Mouse (Mus musculus) lung, postnatal 0 days (tissue): Measurements from ENCODE around the gene Itga3.

ENCODE experiments used
- CTCF ChIP-seq: IDR thresholded peaks from 2 replicates; pipeline ENCODE4 v1.5.1; 2016; ENCODE audit warnings: antibody characterized with exemption, mild to moderate bottlenecking
- EP300 ChIP-seq: IDR thresholded peaks from 2 replicates; pipeline ENCODE4 v1.6.1; 2016; ENCODE audit warnings: antibody characterized with exemption, mild to moderate bottlenecking, control low read depth

DNA sequence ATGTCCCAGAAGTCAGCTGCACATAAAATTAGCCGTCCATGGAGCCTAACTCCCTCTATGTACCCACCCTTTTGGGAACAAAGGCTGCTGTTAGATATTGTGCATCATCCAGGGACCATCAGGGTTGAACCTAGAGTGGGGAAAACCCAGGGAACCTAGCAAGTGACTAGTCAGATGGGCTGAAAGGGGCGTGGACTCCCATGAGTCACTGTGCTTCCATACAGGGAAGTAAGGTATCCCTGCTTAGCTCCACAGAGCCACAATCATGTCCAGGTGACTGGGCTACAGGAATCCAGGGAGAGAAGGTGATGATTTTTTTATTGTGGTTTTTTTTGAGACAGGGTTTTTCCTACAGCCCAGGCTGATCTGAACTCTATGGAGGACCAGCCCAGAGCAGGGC lies 32.4 kb upstream of the Itga3 start:
- TF ChIP-seq CTCF (no peak), EP300 (no peak)
